Mouse (Mus musculus) central nervous system, embryonic 11.5 days (tissue): ENCODE measurements around the gene Btbd35f29. TPM values are rescaled to one million over a fixed set of nuclear protein-coding genes. Genes with fewer than 3 reads are reported as not detected.

Experiments
- polyA plus RNA-seq: library from polyadenylated mRNA; depleted of rRNA; stranded (reverse); fragments of >200 nt; gene quantifications from 2 replicates; pipeline ENCODE4 v1.2.3, GENCODE M21; 2012; rRNA removed

Btbd35f29 gene
- polyA plus RNA-seq, result not detected in 2 replicates

GRCm38 (mm10) chrX:31117374-31117773, at the start of gene Btbd35f29:
TSS of gene Btbd35f29 (plus strand) at chrX:31117674.

Other genes with a start within 250 kb of the Btbd35f29 start
- not detected in 2 replicates for gene Spin2f, start 136.2 kb downstream of the Btbd35f29 start, polyA plus RNA-seq
- gene Btbd35f26, start 218.8 kb downstream of the Btbd35f29 start, polyA plus RNA-seq, result not detected in 2 replicates